Mouse (Mus musculus) stomach, postnatal 0 days (tissue): ENCODE data around the gene Dapl1.

ENCODE experiments used
- CTCF ChIP-seq: IDR thresholded peaks from 2 replicates; pipeline ENCODE4 v1.5.1; 2016; ENCODE audit warnings: antibody characterized with exemption, low read depth, mild to moderate bottlenecking, moderate library complexity
- EP300 ChIP-seq: optimal IDR thresholded peaks from 2 replicates; pipeline ENCODE3; 2016; ENCODE audit warnings: antibody characterized with exemption

DNA sequence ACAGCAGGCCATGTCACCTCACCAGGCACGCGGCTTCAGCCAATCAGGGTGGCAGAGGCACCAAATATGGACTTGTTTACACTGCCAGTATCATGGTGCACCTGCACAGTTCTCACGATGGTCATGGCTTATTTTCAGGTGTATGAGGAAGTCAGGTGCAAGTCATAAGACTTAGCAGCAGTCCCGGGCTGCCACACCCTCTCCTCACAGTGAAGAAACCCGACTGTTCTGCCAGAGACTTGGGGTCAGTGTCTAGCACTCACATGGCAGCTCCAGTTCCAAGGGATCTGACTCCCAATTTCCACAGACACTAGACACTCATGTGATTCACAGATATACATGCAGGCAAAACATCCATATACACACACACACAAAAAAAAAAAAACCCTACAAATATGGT, 18.1 kb upstream of the Dapl1 start:
- TF ChIP-seq CTCF (no peak), EP300 (no peak)
